Mouse (Mus musculus): ENCODE data around the gene Alkbh8. TPM values are rescaled to one million over a fixed set of nuclear protein-coding genes. Genes with fewer than 3 reads are reported as not detected.
"Not testable (repeated sequence)": the region's sequence is repeated elsewhere in the genome, so short reads cannot be mapped to it uniquely, and the experiment has no call there.

Gene Alkbh8
- 10 to 100 TPM; 61.6 to 61.9 TPM for total RNA-seq (2021)

GRCm38 (mm10) chr9:3334962-3335767 lies at the start of gene Alkbh8:
Gene Alkbh8 (plus strand): TSS chr9:3335140.
- peak; percentile 81 for DNase-seq
- intact Hi-C loops (cut with DNase I) = no loop called here

- intact Hi-C loops (cut with DNase I) = no loop called here
- DNase-seq = no peak
Observed at GRCm38 (mm10) chr9:3309292-3309836, 25.6 kb upstream of the Alkbh8 start.

GRCm38 (mm10) chr9:3310016-3310415 lies 24.9 kb upstream of the Alkbh8 start:
- DNase-seq = no peak
- intact Hi-C loops (cut with DNase I) = no loop called here

GRCm38 (mm10) chr9:3327342-3328053 lies 7.4 kb upstream of the Alkbh8 start:
- intact Hi-C loops (cut with DNase I); DNase-seq: not testable (repeated sequence)

GRCm38 (mm10) chr9:3328054-3328595 lies 6.8 kb upstream of the Alkbh8 start:
- no peak for DNase-seq
- intact Hi-C loops (cut with DNase I) = no loop called here

- no peak for DNase-seq
- intact Hi-C loops (cut with DNase I) = no loop called here
Observed at GRCm38 (mm10) chr9:3330319-3330718, 4.6 kb upstream of the Alkbh8 start.

- DNase-seq = no peak
- intact Hi-C loops (cut with DNase I) = no loop called here
Observed at GRCm38 (mm10) chr9:3330737-3331384, 4.1 kb upstream of the Alkbh8 start.

GRCm38 (mm10) chr9:3336661-3337060 lies 1.7 kb downstream of the Alkbh8 start:
- DNase-seq = no peak
- intact Hi-C loops (cut with DNase I) = no loop called here

- intact Hi-C loops (cut with DNase I) = no loop called here
- DNase-seq = no peak
Observed at GRCm38 (mm10) chr9:3345136-3345535, 10.2 kb downstream of the Alkbh8 start.

- no peak for DNase-seq
- intact Hi-C loops (cut with DNase I) = no loop called here
Observed at GRCm38 (mm10) chr9:3345967-3346366, 11.0 kb downstream of the Alkbh8 start.

- intact Hi-C loops (cut with DNase I) = no loop called here
- no peak for DNase-seq
Observed at GRCm38 (mm10) chr9:3350056-3350455, 15.1 kb downstream of the Alkbh8 start.

- intact Hi-C loops (cut with DNase I); DNase-seq: not testable (repeated sequence)
Observed at GRCm38 (mm10) chr9:3376323-3376722, 41.4 kb downstream of the Alkbh8 start.

GRCm38 (mm10) chr9:3403251-3404208 lies 68.6 kb downstream of the Alkbh8 start, which contains the start of gene Cwf19l2:
Gene Cwf19l2 (plus strand): TSS chr9:3403592.
- intact Hi-C loops (cut with DNase I) = no loop called here
- DNase-seq = peak; percentile 77

- intact Hi-C loops (cut with DNase I) = no loop called here
- peak; percentile 1 for DNase-seq
Observed at GRCm38 (mm10) chr9:3404372-3404771, 69.4 kb downstream of the Alkbh8 start.

GRCm38 (mm10) chr9:3439555-3440300 lies 104.8 kb downstream of the Alkbh8 start:
- intact Hi-C loops (cut with DNase I); DNase-seq: not testable (repeated sequence)

Measured in left cerebral cortex, postnatal 4 days (tissue).